Mouse (Mus musculus): ENCODE results near the gene Mpst. TPM values are rescaled to one million over a fixed set of nuclear protein-coding genes. Genes with fewer than 3 reads are reported as not detected.
A peak's percentile ranks its signal among the peaks of the same experiment; 100 is the strongest.

The Mpst gene
- total RNA-seq, 2 experiments from 2014 or later = 50.5 to 55.2 TPM

GRCm38 (mm10) chr15:78403301-78403741, 2.9 kb upstream of the Mpst start:
- no peak for DNase-seq (ENCODE audit: low spot score in 2 of 2)

- peak; percentile 52 to 69 for DNase-seq (ENCODE audit: low spot score in 2 of 2)
Observed at GRCm38 (mm10) chr15:78403896-78404295, 2.3 kb upstream of the Mpst start.

GRCm38 (mm10) chr15:78405098-78405497, 1.1 kb upstream of the Mpst start:
- DNase-seq (ENCODE audit: low spot score in 2 of 2) = no peak

GRCm38 (mm10) chr15:78405517-78406211, 552 bp upstream of the Mpst start, which contains the start of gene Tst:
TSS of gene Tst (minus strand) at chr15:78405907.
- DNase-seq (ENCODE audit: low spot score in 2 of 2) = peak; percentile 92 to 93

GRCm38 (mm10) chr15:78409570-78410052, 3.4 kb downstream of the Mpst start:
- no peak for DNase-seq (ENCODE audit: low spot score in 2 of 2)

GRCm38 (mm10) chr15:78413083-78413718, 7.0 kb downstream of the Mpst start:
- DNase-seq (ENCODE audit: low spot score in 2 of 2) = no peak

- no peak for DNase-seq (ENCODE audit: low spot score in 2 of 2)
Observed at GRCm38 (mm10) chr15:78413719-78414117, 7.5 kb downstream of the Mpst start.

GRCm38 (mm10) chr15:78414157-78414556, 7.9 kb downstream of the Mpst start:
- DNase-seq (ENCODE audit: low spot score in 2 of 2) = no peak

- DNase-seq (ENCODE audit: low spot score in 2 of 2) = no peak
Observed at GRCm38 (mm10) chr15:78416937-78417336, 10.7 kb downstream of the Mpst start.

- no peak for DNase-seq (ENCODE audit: low spot score in 2 of 2)
Observed at GRCm38 (mm10) chr15:78420395-78420794, 14.2 kb downstream of the Mpst start.

GRCm38 (mm10) chr15:78422046-78422956, 16.1 kb downstream of the Mpst start:
- peak; percentile 86 to 90 for DNase-seq (ENCODE audit: low spot score in 2 of 2)

- DNase-seq (ENCODE audit: low spot score in 2 of 2) = no peak
Observed at GRCm38 (mm10) chr15:78424507-78424906, 18.3 kb downstream of the Mpst start.

- no peak for DNase-seq (ENCODE audit: low spot score in 2 of 2)
Observed at GRCm38 (mm10) chr15:78425230-78425629, 19.0 kb downstream of the Mpst start.

GRCm38 (mm10) chr15:78428391-78429138, 22.3 kb downstream of the Mpst start, which contains the start of gene Kctd17:
TSS of gene Kctd17 (plus strand) at chr15:78428564.
- DNase-seq (ENCODE audit: low spot score in 2 of 2) = peak; percentile 74 to 82

- no peak for DNase-seq (ENCODE audit: low spot score in 2 of 2)
Observed at GRCm38 (mm10) chr15:78429139-78429459, 22.9 kb downstream of the Mpst start.

- no peak for DNase-seq (ENCODE audit: low spot score in 2 of 2)
Observed at GRCm38 (mm10) chr15:78429871-78430622, 23.8 kb downstream of the Mpst start.

- DNase-seq (ENCODE audit: low spot score in 2 of 2) = no peak
Observed at GRCm38 (mm10) chr15:78430874-78431273, 24.7 kb downstream of the Mpst start.

- DNase-seq (ENCODE audit: low spot score in 2 of 2) = no peak
Observed at GRCm38 (mm10) chr15:78431541-78432121, 25.4 kb downstream of the Mpst start.

- peak; percentile 73 to 77 for DNase-seq (ENCODE audit: low spot score in 2 of 2)
Observed at GRCm38 (mm10) chr15:78434896-78435520, 28.8 kb downstream of the Mpst start.

All from layer of hippocampus, postnatal 10 days (tissue).